19 mouse cellular contexts compared by ENCODE assay signal in the genomic region with DNA sequence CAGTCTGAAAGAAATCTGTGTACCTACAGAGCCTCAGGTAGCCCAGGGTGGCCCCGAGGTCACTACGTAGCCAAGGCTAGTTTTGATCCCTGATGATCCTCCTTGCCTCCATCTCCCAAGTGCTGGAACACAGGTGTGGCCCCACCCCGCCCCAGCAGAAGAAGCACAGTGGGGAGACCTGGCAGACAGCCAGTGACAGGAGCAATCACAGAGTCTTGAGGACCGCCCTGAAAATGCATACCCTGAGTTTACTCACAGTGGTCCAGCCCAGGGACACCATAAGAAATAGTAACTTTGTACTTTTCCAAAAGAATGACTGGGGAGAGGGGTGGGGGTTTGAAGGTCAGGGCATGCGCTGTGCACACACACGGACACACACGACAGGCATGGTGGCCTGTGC. TPM values are rescaled to one million over a fixed set of nuclear protein-coding genes. Genes with fewer than 3 reads are reported as not detected.
"Had no signal": no experiment of that assay in that cellular context is flagged by ENCODE, and none has a peak within 500 bp of the region (broad histone marks: within the 10 kb centered on the region; RNA-seq: fewer than 3 reads in every experiment).

No protein-coding gene starts in this region.

- H3K27ac ChIP-seq: kidney, embryonic 15.5 days; limb, embryonic 12.5 days; limb, embryonic 15.5 days; neural tube, embryonic 12.5 days; neural tube, embryonic 15.5 days; stomach, embryonic 15.5 days had no signal

- H3K4me3 ChIP-seq: kidney, embryonic 15.5 days; limb, embryonic 12.5 days; limb, embryonic 15.5 days; liver, embryonic 13.5 days; neural tube, embryonic 12.5 days; neural tube, embryonic 15.5 days; stomach, embryonic 15.5 days had no signal

- H3K4me1 ChIP-seq: kidney, embryonic 15.5 days; limb, embryonic 12.5 days; limb, embryonic 15.5 days; neural tube, embryonic 12.5 days; neural tube, embryonic 15.5 days; stomach, embryonic 15.5 days had no signal

- DNase-seq: kidney, adult 8-10 months; kidney, postnatal 10 days; kidney, postnatal 36 days; left cerebral cortex, postnatal 4 days; liver, embryonic 13.5 days; lung, adult 2 months; lung, postnatal 14 days; lung, postnatal 4 days; midbrain, embryonic 14.5 days; right cerebral cortex, adult 18-20 months; right cerebral cortex, postnatal 14 days; spleen, adult 18-20 months; thymus, postnatal 4 days had no signal

- H3K27me3 ChIP-seq: kidney, embryonic 15.5 days; limb, embryonic 12.5 days; limb, embryonic 15.5 days; liver, embryonic 13.5 days; neural tube, embryonic 12.5 days; neural tube, embryonic 15.5 days; stomach, embryonic 15.5 days had no signal

RNA-seq across cellular contexts. Expression of a gene that starts 57.1 kb away (rescaled TPM):
- polyA plus RNA-seq: lung, adult 2 months had no signal
